Mouse (Mus musculus): Measurements from ENCODE around the gene Sbno2. TPM values are rescaled to one million over a fixed set of nuclear protein-coding genes. Genes with fewer than 3 reads are reported as not detected.

Gene Sbno2
- polyA plus RNA-seq, 1 experiment from 2014 or later: 13.0 TPM

- no peak for ATAC-seq (ENCODE audit: insufficient number of reproducible peaks, low FRiP score)
- Histone ChIP-seq H3K27ac (ENCODE audit: poor library complexity, severe bottlenecking) (0 out of 2 replicates have a peak overlapping the region, but pooled peaks have one; percentile 53), H3K9me3 (replicated peaks) (no peaks in the 10 kb centered on the region), H3K9ac (peak overlapping the region; percentile 81), H3K27me3 (replicated peaks) (no peaks in the 10 kb centered on the region), H3K4me1 (replicated peaks) (peaks cover 42% of the 10 kb centered on the region), H3K4me3 (peak overlapping the region; percentile 71), H3K4me2 (peak overlapping the region; percentile 97), H3K36me3 (peaks cover 44% of the 10 kb centered on the region)
- 67% methylated on average over 1 of the region's 1 CpGs for WGBS
Measured at GRCm38 (mm10) chr10:80117736-80118135, 12.4 kb upstream of the Sbno2 start.

DNA sequence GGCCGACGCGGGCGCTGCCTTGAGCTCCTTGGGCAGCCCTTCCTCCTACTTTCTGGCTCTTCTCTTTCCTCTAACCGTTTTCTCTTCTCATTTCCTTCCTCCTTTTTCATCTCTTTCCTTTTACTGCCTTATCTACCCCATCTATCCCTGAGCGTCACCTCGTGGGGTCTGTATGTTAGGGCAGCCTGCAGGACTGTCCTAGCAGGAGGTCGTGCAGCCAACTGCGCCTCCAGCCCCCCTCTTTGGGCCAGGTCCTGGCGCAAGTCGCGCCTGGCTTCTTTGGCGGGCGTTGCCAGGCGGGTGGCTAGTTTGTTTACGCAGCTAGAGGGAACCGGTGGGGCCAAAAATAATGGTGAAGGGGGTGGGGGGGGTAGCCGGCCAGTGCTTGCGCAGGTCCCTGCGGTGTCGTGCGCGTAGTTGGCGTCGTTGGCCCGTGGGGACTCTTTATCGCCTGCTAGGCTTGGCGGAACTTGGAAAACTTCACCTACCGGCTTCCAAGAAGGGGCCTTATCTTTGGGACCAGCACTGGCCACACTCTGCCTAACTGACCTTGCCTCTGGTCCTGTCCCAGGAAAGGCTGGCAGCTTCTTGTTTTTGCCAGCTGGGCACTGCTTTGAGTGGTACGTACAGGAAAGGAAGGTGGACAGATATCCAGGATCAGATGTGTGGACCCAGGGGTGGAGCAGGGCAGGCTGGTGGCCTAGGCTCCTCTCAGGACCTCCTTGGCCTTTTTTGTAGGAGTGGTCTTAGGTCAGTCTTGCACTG lies 11.7 kb upstream of the Sbno2 start:
- Histone ChIP-seq H3K9me3 (replicated peaks) (no peaks in the 10 kb centered on the region), H3K27me3 (replicated peaks) (no peaks in the 10 kb centered on the region), H3K27ac (ENCODE audit: poor library complexity, severe bottlenecking) (peak overlapping the region; percentile 53), H3K9ac (peak overlapping the region; percentile 81), H3K4me2 (peak overlapping the region; percentile 97), H3K36me3 (peaks cover 43% of the 10 kb centered on the region), H3K4me3 (peak overlapping the region; percentile 71), H3K4me1 (replicated peaks) (peaks cover 42% of the 10 kb centered on the region)
- WGBS: under 1% methylated on average over 30 of the region's 30 CpGs
- ATAC-seq (ENCODE audit: insufficient number of reproducible peaks, low FRiP score): no peak

DNA sequence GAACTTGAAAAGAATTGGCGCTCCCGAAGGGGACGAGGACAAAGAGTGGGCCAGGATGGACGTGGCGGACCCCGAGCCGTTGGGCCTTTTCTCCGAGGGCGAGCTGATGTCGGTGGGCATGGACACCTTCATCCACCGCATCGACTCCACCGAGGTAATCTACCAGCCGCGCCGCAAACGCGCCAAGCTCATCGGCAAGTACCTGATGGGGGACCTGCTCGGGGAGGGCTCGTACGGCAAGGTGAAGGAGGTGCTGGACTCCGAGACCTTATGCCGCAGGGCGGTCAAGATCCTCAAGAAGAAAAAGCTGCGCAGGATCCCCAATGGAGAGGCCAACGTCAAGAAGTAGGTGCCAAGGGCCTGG lies 11.2 kb upstream of the Sbno2 start:
- Histone ChIP-seq H3K36me3 (peaks cover 37% of the 10 kb centered on the region), H3K9me3 (replicated peaks) (no peaks in the 10 kb centered on the region), H3K27me3 (replicated peaks) (no peaks in the 10 kb centered on the region), H3K4me2 (peak overlapping the region; percentile 97), H3K9ac (peak overlapping the region; percentile 81), H3K4me3 (peak overlapping the region; percentile 71), H3K4me1 (replicated peaks) (peaks cover 42% of the 10 kb centered on the region), H3K27ac (ENCODE audit: poor library complexity, severe bottlenecking) (peak overlapping the region; percentile 53)
- ATAC-seq (ENCODE audit: insufficient number of reproducible peaks, low FRiP score): no peak
- WGBS: 0% methylated on average over 27 of the region's 27 CpGs

DNA sequence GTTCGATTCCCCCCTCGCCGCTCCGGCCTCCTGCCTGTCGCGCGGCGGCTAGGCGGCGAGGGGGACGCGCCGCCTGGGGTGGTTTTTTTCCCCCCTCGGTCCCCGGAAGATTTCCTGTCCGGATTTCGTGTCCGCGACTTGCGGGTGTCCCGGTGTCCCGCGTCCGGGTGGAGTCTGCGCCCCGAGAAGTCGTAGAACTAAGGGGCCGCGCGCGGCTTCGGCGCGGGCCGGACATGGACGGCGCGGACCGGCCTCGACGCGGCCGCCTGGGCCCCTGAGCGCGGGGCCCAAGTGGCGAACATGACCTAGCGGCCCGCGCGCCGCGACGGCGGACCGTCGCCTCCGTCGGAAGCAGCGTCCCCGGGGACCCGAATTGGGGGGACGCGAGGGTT lies 10.6 kb upstream of the Sbno2 start:
- WGBS: under 1% methylated on average over 53 of the region's 63 CpGs
- peak overlapping the region; percentile 81 for H3K9ac ChIP-seq
- H3K27ac ChIP-seq (ENCODE audit: poor library complexity, severe bottlenecking): peak overlapping the region; percentile 53
- peak overlapping the region; percentile 71 for H3K4me3 ChIP-seq
- ATAC-seq (ENCODE audit: insufficient number of reproducible peaks, low FRiP score): no peak
- no peaks in the 10 kb centered on the region for H3K27me3 ChIP-seq (replicated peaks)
- no peaks in the 10 kb centered on the region for H3K9me3 ChIP-seq (replicated peaks)
- peaks cover 42% of the 10 kb centered on the region for H3K4me1 ChIP-seq (replicated peaks)
- H3K36me3 ChIP-seq: peaks cover 33% of the 10 kb centered on the region
- H3K4me2 ChIP-seq: peak overlapping the region; percentile 97

- Histone ChIP-seq H3K9me3 (replicated peaks) (no peaks in the 10 kb centered on the region), H3K4me1 (replicated peaks) (peaks cover 40% of the 10 kb centered on the region), H3K27me3 (replicated peaks) (no peaks in the 10 kb centered on the region), H3K27ac (ENCODE audit: poor library complexity, severe bottlenecking) (peak within 1 kb of the TSS; percentile 90), H3K4me3 (peak within 1 kb of the TSS; percentile 71), H3K9ac (peak within 1 kb of the TSS; percentile 81), H3K4me2 (peak within 1 kb of the TSS; percentile 97), H3K36me3 (peaks cover 28% of the 10 kb centered on the region)
- peak; percentile 98 for ATAC-seq (ENCODE audit: insufficient number of reproducible peaks, low FRiP score)
- under 1% methylated on average over 69 of the region's 70 CpGs for WGBS
Measured at GRCm38 (mm10) chr10:80115290-80115943, 10.0 kb upstream of the Sbno2 start, which contains the start of gene Stk11. Gene Stk11 (plus strand): TSS chr10:80115803.

DNA sequence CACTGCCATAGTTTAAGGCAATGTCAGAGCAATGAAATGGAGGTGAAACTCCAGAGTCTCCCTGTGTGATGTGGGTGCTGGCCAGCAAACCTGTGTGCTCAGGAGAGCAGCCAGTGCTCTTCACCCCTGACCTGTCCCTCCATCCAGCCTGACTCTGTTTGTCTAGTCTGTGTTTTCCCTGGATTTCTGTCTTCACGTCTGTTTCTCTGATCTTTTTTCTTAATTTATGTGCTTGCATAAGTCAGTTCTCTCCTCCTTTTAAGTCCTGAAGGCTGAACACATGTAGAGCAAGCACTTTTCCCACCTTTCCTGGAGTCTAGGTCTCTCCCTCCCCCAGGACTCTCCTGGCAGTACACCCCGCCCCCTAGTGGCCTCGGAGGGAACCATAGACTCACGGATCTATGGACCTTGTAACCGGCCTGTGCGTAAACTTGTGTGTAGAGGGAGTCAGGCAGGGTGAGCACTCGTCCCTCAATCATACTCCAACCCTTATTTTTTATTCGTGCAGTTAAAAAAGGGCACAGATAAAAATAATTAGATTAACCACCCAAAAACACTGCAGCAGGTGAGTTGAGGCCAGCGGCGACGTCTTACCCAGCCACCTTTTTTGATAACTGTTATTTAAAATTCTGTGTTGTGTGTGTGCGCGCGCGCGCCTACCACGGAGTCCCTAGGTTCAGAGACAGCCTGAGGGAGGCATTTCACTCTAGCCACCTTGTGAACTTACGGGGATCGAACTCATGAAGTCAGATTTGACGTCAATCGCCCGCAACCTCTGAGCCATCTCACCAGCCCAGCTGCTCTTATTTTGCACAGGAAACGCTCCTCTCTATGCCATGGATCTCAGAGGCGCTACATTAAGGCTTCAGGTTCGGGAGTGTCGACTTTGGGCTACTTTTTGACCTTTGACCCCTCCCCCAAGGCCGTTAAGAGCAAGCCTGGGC lies 9.2 kb upstream of the Sbno2 start:
- Histone ChIP-seq H3K27ac (ENCODE audit: poor library complexity, severe bottlenecking) (peak overlapping the region; percentile 90), H3K4me2 (peak overlapping the region; percentile 72), H3K4me1 (replicated peaks) (peaks cover 32% of the 10 kb centered on the region), H3K9ac (peak overlapping the region; percentile 73), H3K9me3 (replicated peaks) (no peaks in the 10 kb centered on the region), H3K36me3 (peaks cover 20% of the 10 kb centered on the region), H3K27me3 (replicated peaks) (no peaks in the 10 kb centered on the region), H3K4me3 (peak overlapping the region; percentile 71)
- WGBS: 2% methylated on average over 27 of the region's 27 CpGs
- ATAC-seq (ENCODE audit: insufficient number of reproducible peaks, low FRiP score): peak; percentile 55

DNA sequence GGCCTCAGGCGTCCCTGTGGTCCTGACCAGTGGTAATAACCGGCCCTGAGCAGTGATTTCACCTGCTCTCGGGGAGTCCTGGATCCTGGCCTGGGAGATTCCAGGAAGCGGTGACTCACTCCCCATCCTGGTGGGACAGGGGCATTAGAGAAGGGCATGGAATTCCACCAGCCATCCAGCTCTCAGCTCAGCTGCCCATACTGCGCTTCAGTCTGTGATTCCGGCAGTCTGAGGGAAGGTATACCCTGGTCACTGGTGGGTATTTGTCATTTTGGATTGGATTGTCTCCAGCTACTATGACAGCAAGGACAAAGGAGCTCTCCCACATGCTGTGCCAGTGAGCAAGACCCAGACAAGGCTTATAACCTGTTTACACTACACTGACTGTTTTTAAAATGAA lies 2.3 kb upstream of the Sbno2 start:
- Histone ChIP-seq H3K36me3 (no peaks in the 10 kb centered on the region), H3K9ac (0 out of 2 replicates have a peak overlapping the region, but pooled peaks have one; percentile 31), H3K27me3 (replicated peaks) (no peaks in the 10 kb centered on the region), H3K4me3 (no peak overlapping the region), H3K9me3 (replicated peaks) (no peaks in the 10 kb centered on the region), H3K4me1 (replicated peaks) (peaks cover 6% of the 10 kb centered on the region; the same call in 1 of the 2 replicates), H3K4me2 (no peak overlapping the region), H3K27ac (ENCODE audit: poor library complexity, severe bottlenecking) (no peak overlapping the region)
- no peak for ATAC-seq (ENCODE audit: insufficient number of reproducible peaks, low FRiP score)
- WGBS: 52% methylated on average over 6 of the region's 6 CpGs

DNA sequence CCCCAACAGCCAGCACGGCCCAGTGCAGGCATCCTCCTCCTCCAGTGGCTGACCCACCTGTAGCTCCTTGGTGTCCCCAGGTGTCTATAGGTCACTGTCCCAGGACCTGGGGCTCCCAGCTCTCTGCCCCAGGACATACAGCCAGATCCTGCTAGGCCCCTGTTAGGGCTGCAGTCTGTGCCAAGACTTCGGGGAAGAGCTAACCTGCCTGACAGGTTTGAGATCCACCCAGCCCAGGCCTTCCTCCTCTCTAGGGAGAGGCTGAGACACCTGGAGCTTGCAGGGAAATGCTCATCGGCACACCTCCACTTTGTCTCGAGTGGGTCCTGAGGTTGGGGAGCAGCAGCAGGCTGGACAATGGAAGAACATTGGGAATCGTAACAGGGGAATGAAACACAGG lies 555 bp upstream of the Sbno2 start:
- Histone ChIP-seq H3K9ac (no peak overlapping the region), H3K4me3 (no peak overlapping the region)
- 70% methylated on average over 5 of the region's 5 CpGs for WGBS

GRCm38 (mm10) chr10:80104181-80104580 lies 1.2 kb downstream of the Sbno2 start:
- Histone ChIP-seq H3K9ac (no peak overlapping the region), H3K27ac (ENCODE audit: poor library complexity, severe bottlenecking) (no peak overlapping the region), H3K9me3 (replicated peaks) (no peaks in the 10 kb centered on the region), H3K36me3 (no peaks in the 10 kb centered on the region), H3K27me3 (replicated peaks) (no peaks in the 10 kb centered on the region), H3K4me3 (no peak overlapping the region), H3K4me2 (no peak overlapping the region), H3K4me1 (replicated peaks) (peaks cover 36% of the 10 kb centered on the region)
- 78% methylated on average over 3 of the region's 3 CpGs for WGBS
- ATAC-seq (ENCODE audit: insufficient number of reproducible peaks, low FRiP score): no peak

More for the DNA sequence above, 555 bp upstream of the Sbno2 start:
- Histone ChIP-seq H3K4me1 (replicated peaks) (peaks cover 18% of the 10 kb centered on the region), H3K4me2 (no peak overlapping the region), H3K9me3 (replicated peaks) (no peaks in the 10 kb centered on the region), H3K27me3 (replicated peaks) (no peaks in the 10 kb centered on the region), H3K27ac (ENCODE audit: poor library complexity, severe bottlenecking) (no peak overlapping the region), H3K36me3 (no peaks in the 10 kb centered on the region)
- ATAC-seq (ENCODE audit: insufficient number of reproducible peaks, low FRiP score): no peak

- H3K9me3 ChIP-seq (replicated peaks): no peaks in the 10 kb centered on the region
- H3K4me2 ChIP-seq: peak overlapping the region; percentile 98; the same call in 1 of the 2 replicates
- no peak; the same call in 1 of the 2 replicates for ATAC-seq (ENCODE audit: insufficient number of reproducible peaks, low FRiP score)
- H3K4me3 ChIP-seq: no peak overlapping the region
- H3K9ac ChIP-seq: peak overlapping the region; percentile 93
- H3K4me1 ChIP-seq (replicated peaks): peaks cover 47% of the 10 kb centered on the region
- no peaks in the 10 kb centered on the region for H3K36me3 ChIP-seq
- H3K27me3 ChIP-seq (replicated peaks): no peaks in the 10 kb centered on the region
- WGBS: 78% methylated on average over 2 of the region's 2 CpGs
- peak overlapping the region; percentile 57; the same call in 1 of the 2 replicates for H3K27ac ChIP-seq (ENCODE audit: poor library complexity, severe bottlenecking)
Measured at GRCm38 (mm10) chr10:80103032-80103431, 2.3 kb downstream of the Sbno2 start.
